Mouse (Mus musculus) spleen, adult 2 months (tissue): ENCODE measurements around the gene Lekr1.

ENCODE experiments used
- CTCF ChIP-seq: fragments of 200-500 bp; IDR thresholded peaks from 2 replicates; pipeline ENCODE4 v1.5.1; 2011; ENCODE audit warnings: mild to moderate bottlenecking, inconsistent platforms; ENCODE audit not compliant: insufficient read depth, insufficient read length, insufficient replicate concordance; ENCODE audit errors: extremely low read depth
- POLR2A ChIP-seq: fragments of 200-500 bp; IDR thresholded peaks from 2 replicates; pipeline ENCODE4 v1.6.1; 2011; ENCODE audit warnings: low read depth, low read length, inconsistent platforms

GRCm38 (mm10) chr3:65829943-65830483 lies 164.0 kb downstream of the Lekr1 start:
- TF ChIP-seq POLR2A (no peak), CTCF (no peak)
